Mouse (Mus musculus) intestine, embryonic 14.5 days (tissue): ENCODE measurements around the gene Hspa1b. TPM values are rescaled to one million over a fixed set of nuclear protein-coding genes. Genes with fewer than 3 reads are reported as not detected.
"Not testable (repeated sequence)": the region's sequence is repeated elsewhere in the genome, so short reads cannot be mapped to it uniquely, and the experiment has no call there.

Source experiments
- ATAC-seq: fragments of 200-750 bp; cut with Nextera tagmentation; replicated peaks from 2 replicates; pipeline ENCODE4 v1.8.0; 2017; ENCODE audit warnings: low read depth, moderate number of reproducible peaks, moderate TSS enrichment, moderate library complexity; ENCODE audit not compliant: low FRiP score, low TSS enrichment
- DNase-seq: peaks from one replicate; pipeline ENCODE4 v3.0.0-alpha.2; 2018; ENCODE audit warnings: low spot score
- H3K27ac ChIP-seq: fragments of 300-500 bp; sonication (generic); 2 replicates; pipeline ENCODE4 v1.5.1; 2014; ENCODE audit warnings: low read depth, mild to moderate bottlenecking, control low read depth
- H3K27me3 ChIP-seq: fragments of 300-500 bp; sonication (generic); replicated peaks from 2 replicates; pipeline ENCODE4 v1.6.1; 2014; ENCODE audit warnings: low read length, control low read depth; ENCODE audit not compliant: control insufficient read depth, insufficient read depth
- H3K36me3 ChIP-seq: fragments of 300-500 bp; sonication (generic); 2 replicates; pipeline ENCODE4 v1.6.1; 2014; ENCODE audit warnings: low read length, control low read depth; ENCODE audit not compliant: control insufficient read depth, insufficient read depth
- H3K4me1 ChIP-seq: fragments of 300-500 bp; sonication (generic); replicated peaks from 2 replicates; pipeline ENCODE4 v1.6.1; 2014; ENCODE audit warnings: low read length, control low read depth, mixed read lengths; ENCODE audit not compliant: control insufficient read depth, insufficient read depth
- H3K4me2 ChIP-seq: fragments of 300-500 bp; sonication (generic); 2 replicates; pipeline ENCODE4 v1.6.1; 2014; ENCODE audit warnings: low read length
- H3K4me3 ChIP-seq: fragments of 300-500 bp; sonication (generic); 2 replicates; pipeline ENCODE4 v1.5.1; 2014; ENCODE audit warnings: low read depth, low read length, control low read depth, mixed read lengths
- H3K9ac ChIP-seq: fragments of 300-500 bp; sonication (generic); 2 replicates; pipeline ENCODE4 v1.6.1; 2014; ENCODE audit warnings: mild to moderate bottlenecking, low read length
- H3K9me3 ChIP-seq: fragments of 300-500 bp; sonication (generic); 2 replicates; pipeline ENCODE4 v1.6.1; 2016; ENCODE audit warnings: low read length, control low read depth; ENCODE audit not compliant: control insufficient read depth
- WGBS: fragments of 180-500 bp; shearing (Covaris S2); extraction: QIAGEN DNeasy Blood & Tissue Kit; methylation state at CpG from one replicate; pipeline ENCODE4 v1.1.7; 2014; 5-methylcytosine and 5-hydroxymethylcytosine counted together
- polyA plus RNA-seq: library from polyadenylated mRNA; unstranded; fragments of >200 nt; fragmentation: Nextera tagmentation; extraction: Ambion mirVana; gene quantifications from 2 replicates; pipeline ENCODE4 v1.2.1, GENCODE M21; 2014

Hspa1b gene
- polyA plus RNA-seq, 1 experiment from 2014 or later, result 0.46 TPM

DNA sequence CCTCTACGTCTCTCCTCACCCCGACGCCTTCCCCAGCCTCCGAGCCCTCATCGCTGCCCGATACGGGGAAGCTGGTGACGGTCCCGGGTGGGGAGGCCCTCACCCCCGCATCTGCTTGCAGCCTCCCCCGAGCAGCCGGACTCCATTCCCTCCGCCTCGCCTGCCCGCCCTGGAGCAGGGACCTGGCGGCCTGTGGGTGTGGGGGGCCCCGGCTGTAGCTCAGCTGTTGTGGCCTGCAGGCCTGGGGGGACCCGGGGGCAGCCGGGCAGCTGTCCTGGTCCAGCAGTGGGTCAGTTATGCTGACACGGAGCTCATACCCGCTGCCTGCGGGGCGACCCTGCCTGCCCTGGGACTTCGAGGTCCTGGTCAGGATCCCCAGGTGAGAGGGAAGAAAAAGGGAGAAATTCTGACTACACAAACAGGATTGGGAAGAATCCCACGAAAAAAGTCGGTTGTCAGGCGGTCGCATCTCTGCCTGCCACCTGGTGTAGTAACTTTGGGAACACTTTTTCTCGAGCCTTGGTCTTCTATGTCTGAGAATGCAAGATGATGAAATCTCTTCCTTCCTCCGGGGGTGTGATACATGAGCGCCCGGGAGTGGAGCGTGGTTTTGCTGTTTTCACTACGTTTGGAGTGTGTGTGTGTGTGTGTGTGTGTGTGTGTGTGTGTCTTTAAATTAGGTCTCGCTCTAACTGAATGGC lies 42.6 kb upstream of the Hspa1b start:
- Histone ChIP-seq H3K4me1 (peaks cover 29% of the 10 kb centered on the region), H3K4me3 (peak overlapping the region; percentile 87), H3K27ac (peak overlapping the region; percentile 92), H3K4me2 (peak overlapping the region; percentile 90), H3K9me3 (no peaks in the 10 kb centered on the region), H3K27me3 (no peaks in the 10 kb centered on the region), H3K9ac (peak overlapping the region; percentile 92), H3K36me3 (peaks cover 39% of the 10 kb centered on the region)
- WGBS, result 0% methylated on average over 35 of the region's 35 CpGs
- DNase-seq (no peak), ATAC-seq (no peak; the same call in 1 of the 2 replicates)

DNA sequence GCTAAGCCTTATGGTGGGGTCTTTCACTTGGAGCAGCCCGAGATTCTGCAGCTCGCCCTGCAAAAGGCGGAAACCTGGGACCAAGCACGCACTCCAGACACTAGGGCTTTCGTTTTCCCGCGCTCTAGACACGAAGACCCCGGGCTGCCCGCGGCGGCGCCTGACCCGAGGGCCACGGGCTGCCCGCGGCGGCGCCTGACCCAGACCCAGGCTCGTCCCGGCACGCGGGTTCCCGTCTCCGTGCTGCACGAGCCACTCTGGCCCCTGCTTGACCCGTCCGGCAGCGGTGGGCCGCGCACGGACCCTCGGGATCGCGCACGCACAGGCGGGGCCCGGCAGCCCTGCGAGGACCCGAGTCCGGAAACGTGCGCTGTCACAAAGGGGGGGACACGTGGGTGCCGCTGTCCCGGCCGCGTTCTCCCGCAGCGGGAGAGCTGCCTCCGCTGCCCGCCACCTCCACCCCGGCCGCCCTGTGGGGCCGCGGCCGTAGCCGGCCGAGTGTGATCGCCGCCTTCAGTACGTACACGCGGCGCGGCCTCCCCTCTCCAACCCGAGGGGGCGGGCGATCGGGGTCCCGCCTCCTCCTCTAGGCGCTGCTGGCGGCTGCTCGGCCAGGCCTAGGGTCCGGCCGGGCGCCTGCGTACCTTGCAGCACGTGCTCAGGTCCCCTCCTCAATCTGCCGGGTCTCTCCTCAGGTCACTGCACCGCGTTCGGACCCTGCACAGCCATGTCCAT lies 41.8 kb upstream of the Hspa1b start, which contains the start of gene Vars:
Vars (plus strand) TSS at position 271 of the 735 bp plus-strand sequence.
- Histone ChIP-seq H3K27ac (peak within 1 kb of the TSS; percentile 92), H3K9me3 (no peaks in the 10 kb centered on the region), H3K36me3 (peaks cover 33% of the 10 kb centered on the region), H3K9ac (peak within 1 kb of the TSS; percentile 92), H3K4me2 (peak within 1 kb of the TSS; percentile 90), H3K4me1 (peaks cover 29% of the 10 kb centered on the region), H3K4me3 (peak within 1 kb of the TSS; percentile 87), H3K27me3 (no peaks in the 10 kb centered on the region)
- under 1% methylated on average over 82 of the region's 83 CpGs for whole genome bisulfite sequencing
- ATAC-seq (peak; percentile 93), DNase-seq (peak; percentile 98)

DNA sequence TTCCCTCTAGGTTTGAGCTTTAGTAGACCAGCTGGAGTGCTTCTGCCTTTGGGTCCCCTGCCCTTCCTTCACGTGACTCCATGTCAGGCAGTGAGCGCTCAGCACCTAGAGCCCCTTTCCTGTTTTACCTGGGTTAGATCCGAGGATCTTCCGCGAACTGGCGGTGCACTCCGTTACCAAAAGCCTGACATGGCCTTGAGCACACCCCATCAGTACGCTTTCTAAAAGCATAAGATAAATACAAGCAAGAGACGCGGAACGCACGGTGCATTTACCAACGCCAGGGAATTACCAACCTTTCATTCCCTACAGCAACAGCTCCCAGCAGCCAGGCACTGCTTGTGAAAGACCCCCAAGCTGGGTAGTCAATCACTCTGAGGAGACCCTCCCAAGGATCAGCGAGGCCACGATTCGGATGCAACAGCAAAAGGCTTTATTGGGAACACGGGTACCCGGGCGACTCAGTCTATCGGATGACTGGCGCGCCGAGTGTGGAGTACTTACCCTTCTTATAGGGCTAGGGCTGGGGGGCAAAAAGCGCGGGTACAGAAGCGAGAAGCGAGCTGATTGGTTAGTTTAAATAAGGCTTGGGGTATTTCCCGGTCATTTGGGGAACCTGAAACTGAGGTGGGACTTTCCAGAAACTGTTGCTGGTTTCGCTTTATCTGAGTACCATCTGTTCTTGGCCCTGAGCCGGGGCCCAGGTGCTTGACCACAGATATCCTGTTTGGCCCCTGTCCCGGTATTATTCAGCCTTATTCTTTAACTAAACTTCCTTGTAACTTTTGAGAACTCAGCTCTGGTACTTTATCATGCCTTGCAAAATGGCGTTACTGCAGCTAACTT lies 41.1 kb upstream of the Hspa1b start:
- H3K27me3 ChIP-seq, result not testable (repeated sequence)

DNA sequence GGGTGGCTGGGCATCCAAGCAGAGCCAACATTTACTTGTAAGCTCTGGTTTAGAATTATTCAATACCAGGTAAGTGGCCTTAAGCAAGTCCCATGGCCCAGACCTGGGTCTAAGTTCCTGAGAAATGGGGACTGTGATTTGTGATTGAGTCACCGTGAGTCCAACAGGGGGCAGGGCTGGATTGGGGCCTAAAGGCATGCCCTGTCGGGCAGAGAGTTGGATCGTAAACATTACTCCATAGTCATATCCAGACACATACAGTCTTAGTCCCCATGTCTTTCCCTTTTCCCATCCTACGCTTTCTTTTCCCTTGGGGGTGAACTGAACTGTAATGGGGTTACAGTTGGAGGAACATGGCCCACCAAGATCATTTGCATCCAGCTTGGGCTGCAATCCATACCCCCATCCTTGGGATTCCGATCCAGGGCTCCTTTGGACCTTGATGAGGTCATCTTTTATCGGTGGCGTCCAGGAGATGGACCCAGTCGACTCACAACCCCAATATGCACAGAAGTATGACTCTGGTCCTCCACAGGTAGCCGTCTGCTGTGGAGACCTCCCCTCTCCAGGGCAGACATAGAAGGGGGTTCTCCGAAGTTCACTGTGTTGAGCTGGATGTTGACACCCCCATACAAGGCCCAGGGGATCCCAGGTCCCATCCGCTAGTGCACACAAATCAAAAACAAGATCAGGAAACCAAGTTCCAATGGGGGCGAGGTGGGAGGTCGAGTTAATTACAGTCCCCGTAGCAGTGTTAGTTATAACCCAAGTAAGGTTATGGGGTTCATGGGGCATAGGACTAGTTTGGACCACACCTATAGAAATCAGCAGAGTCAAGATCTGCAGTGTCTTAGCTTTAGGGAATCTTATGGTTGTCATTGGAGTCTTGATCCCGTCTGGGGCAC lies 39.7 kb upstream of the Hspa1b start:
- 94% methylated on average over 15 of the region's 15 CpGs for WGBS
- Histone ChIP-seq H3K27me3 (no peaks in the 10 kb centered on the region), H3K4me2 (peak overlapping the region; percentile 90), H3K4me1 (peaks cover 29% of the 10 kb centered on the region), H3K9me3 (no peaks in the 10 kb centered on the region), H3K36me3 (peaks cover 13% of the 10 kb centered on the region; the same call in 1 of the 2 replicates), H3K4me3 (peak overlapping the region; percentile 32; the same call in 1 of the 2 replicates), H3K27ac (no peak overlapping the region), H3K9ac (no peak overlapping the region)
- ATAC-seq (no peak), DNase-seq (no peak)

More for the DNA sequence above, 41.1 kb upstream of the Hspa1b start:
- Histone ChIP-seq H3K36me3 (peaks cover 25% of the 10 kb centered on the region), H3K4me1 (peaks cover 29% of the 10 kb centered on the region), H3K4me2 (peak overlapping the region; percentile 90), H3K27ac (peak overlapping the region; percentile 92), H3K9ac (peak overlapping the region; percentile 92), H3K4me3 (peak overlapping the region; percentile 87)
- ATAC-seq, H3K9me3 ChIP-seq: not testable (repeated sequence)
- peak; percentile 75 for DNase-seq
- 16% methylated on average over 29 of the region's 32 CpGs for WGBS

DNA sequence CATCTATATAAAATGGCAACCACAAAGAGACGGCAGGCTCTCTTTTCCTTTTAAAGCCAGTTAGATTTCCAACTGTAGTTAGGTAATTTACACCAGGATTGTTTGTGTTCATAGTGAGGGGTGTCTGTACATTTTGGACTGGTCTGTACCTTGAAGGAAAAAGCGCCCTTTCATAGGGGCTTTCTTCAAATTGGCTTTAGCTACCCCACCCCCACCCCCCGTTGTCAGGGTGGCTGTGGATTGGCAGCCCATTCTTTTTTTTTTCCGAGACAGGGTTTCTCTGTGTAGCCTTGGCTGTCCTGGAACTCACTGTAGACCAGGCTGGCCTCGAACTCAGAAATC lies 38.1 kb upstream of the Hspa1b start:
- ATAC-seq, result no peak
- no peak overlapping the region for H3K27ac ChIP-seq
- no peaks in the 10 kb centered on the region for H3K9me3 ChIP-seq
- no peak overlapping the region for H3K4me3 ChIP-seq
- peaks cover 13% of the 10 kb centered on the region; the same call in 1 of the 2 replicates for H3K36me3 ChIP-seq
- 0 out of 2 replicates have a peak overlapping the region, but pooled peaks have one; percentile 15 for H3K4me2 ChIP-seq
- no peaks in the 10 kb centered on the region for H3K27me3 ChIP-seq
- peaks cover 15% of the 10 kb centered on the region for H3K4me1 ChIP-seq
- 83% methylated on average over 5 of the region's 5 CpGs for WGBS
- H3K9ac ChIP-seq, result no peak overlapping the region
- no peak for DNase-seq

DNA sequence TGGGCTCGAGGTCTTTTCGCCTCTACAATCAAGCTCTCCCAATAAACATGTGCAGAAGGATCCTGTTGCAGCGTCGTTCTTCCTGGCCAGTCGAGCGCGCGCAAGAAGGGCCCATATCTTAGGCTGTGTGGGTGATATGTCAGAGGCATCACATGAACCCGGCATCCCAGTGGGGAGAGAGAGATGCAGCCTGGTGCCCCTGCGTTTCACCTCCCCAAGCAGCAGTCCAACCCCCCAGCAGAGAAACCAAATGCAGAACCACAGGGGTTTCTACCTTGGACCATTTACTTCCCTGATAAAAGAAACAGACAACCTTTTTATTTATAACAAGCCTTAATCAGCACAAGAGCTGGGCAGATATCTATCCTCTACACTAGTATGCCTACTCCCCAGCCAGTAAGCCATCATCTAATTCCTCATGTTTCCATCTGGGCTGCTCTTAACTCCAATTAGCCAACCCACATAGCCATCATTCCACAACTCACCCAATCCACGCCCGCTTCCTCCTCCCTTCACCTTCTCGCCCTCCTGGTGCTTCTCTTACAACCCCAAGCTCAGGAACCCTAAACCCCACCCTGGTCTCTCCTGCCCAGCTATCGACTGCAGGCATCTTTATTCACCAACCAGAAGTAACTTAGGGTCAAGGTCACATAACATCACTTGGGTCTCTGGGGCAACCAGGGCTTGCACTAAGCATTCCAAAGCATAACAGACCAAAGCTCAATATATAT lies 37.5 kb upstream of the Hspa1b start:
- no peak overlapping the region for H3K4me3 ChIP-seq

DNA sequence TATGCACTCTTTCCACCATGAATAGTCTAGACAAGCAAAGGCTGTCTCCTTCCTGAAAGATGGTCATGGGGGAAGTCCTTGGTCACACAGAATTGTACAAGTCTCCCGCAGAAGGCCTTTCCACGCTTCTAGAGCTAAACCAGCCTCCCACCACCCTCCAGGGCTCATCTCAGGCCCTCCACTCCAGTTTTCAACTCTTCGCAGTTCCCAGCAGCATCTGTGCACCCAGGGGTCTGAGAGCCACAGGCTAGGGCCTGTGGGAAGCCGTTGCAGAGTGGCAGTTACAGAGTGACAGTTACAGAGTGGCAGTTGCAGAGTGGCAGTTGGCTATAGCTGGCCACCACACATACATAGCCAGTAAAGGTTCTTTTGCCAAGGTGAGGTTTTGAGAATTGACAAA lies 36.9 kb upstream of the Hspa1b start:
- not testable (repeated sequence) for DNase-seq, H3K9me3 ChIP-seq, H3K4me3 ChIP-seq, ATAC-seq, H3K4me2 ChIP-seq, H3K27ac ChIP-seq, H3K27me3 ChIP-seq, H3K9ac ChIP-seq
- 100% methylated on average over 4 of the region's 4 CpGs for WGBS
- H3K4me1 ChIP-seq, result peaks cover 14% of the 10 kb centered on the region
- H3K36me3 ChIP-seq, result peaks cover 18% of the 10 kb centered on the region; the same call in 1 of the 2 replicates

More for the DNA sequence above, 37.5 kb upstream of the Hspa1b start:
- ATAC-seq (no peak), DNase-seq (no peak)
- 0 out of 2 replicates have a peak overlapping the region, but pooled peaks have one; percentile 15 for H3K4me2 ChIP-seq
- no peaks in the 10 kb centered on the region for H3K27me3 ChIP-seq
- 85% methylated on average over 12 of the region's 14 CpGs for WGBS
- no peak overlapping the region for H3K9ac ChIP-seq
- H3K9me3 ChIP-seq, result no peaks in the 10 kb centered on the region
- no peak overlapping the region for H3K27ac ChIP-seq
- peaks cover 14% of the 10 kb centered on the region for H3K4me1 ChIP-seq
- peaks cover 13% of the 10 kb centered on the region; the same call in 1 of the 2 replicates for H3K36me3 ChIP-seq
